Mouse (Mus musculus) ES-E14 (cell line): ENCODE measurements at regions not wholly inside any gene's neighbourhood (a gene's known extent, or its start where the extent isn't known, plus 50 kb on each side); places are given as distances from the start of the nearest gene placed in this dataset.

Experiments used
- DNase-seq: peaks from one replicate; pipeline ENCODE4 v3.0.0-alpha.2; 2013; ENCODE audit warnings: low read depth, low spot score
- H3K27ac ChIP-seq: 2 replicates; pipeline ENCODE4 v1.5.1; 2012; ENCODE audit warnings: low read depth, mild to moderate bottlenecking, low read length, moderate library complexity, mixed read lengths; ENCODE audit not compliant: poor library complexity, insufficient read depth, severe bottlenecking
- H3K36me3 ChIP-seq: 2 replicates; pipeline ENCODE4 v1.6.1; 2012; ENCODE audit warnings: mild to moderate bottlenecking, low read length, moderate library complexity, mixed read lengths; ENCODE audit not compliant: control insufficient read depth, poor library complexity, insufficient read depth, severe bottlenecking
- H3K4me1 ChIP-seq, 2 experiments: fragments of 150-350 bp in 1 of 2; sonication (generic) in 1 of 2; 2 replicates each; pipeline ENCODE4 v1.6.1; 2012; ENCODE audit warnings: low read length in 2 of 2, mild to moderate bottlenecking in 1 of 2, mixed read lengths in 1 of 2; ENCODE audit not compliant: control insufficient read depth in 2 of 2, insufficient read depth in 2 of 2, poor library complexity in 1 of 2
- H3K4me3 ChIP-seq, 2 experiments: fragments of 150-350 bp in 1 of 2; sonication (generic) in 1 of 2; 2 replicates each; pipeline ENCODE4 v1.5.1; 2012; ENCODE audit warnings: low read length in 2 of 2, low read depth in 1 of 2, mild to moderate bottlenecking in 1 of 2, mixed read lengths in 1 of 2; ENCODE audit not compliant: insufficient read depth in 1 of 2, poor library complexity in 1 of 2, severe bottlenecking in 1 of 2
- H3K9ac ChIP-seq: 2 replicates; pipeline ENCODE4 v1.6.1; 2012; ENCODE audit warnings: low read depth, mild to moderate bottlenecking, low read length, mixed read lengths; ENCODE audit not compliant: poor library complexity, insufficient read depth, severe bottlenecking
- H3K9me3 ChIP-seq: fragments of 150-350 bp; sonication (generic); 2 replicates; pipeline ENCODE4 v1.6.1; 2012; ENCODE audit warnings: low read depth, mild to moderate bottlenecking, low read length; ENCODE audit not compliant: control insufficient read depth, insufficient read depth
- CHD2 ChIP-seq: IDR thresholded peaks from 2 replicates; pipeline ENCODE4 v1.6.1; 2014; ENCODE audit warnings: mild to moderate bottlenecking, low read depth, low read length, inconsistent platforms
- HCFC1 ChIP-seq: IDR thresholded peaks from 2 replicates; pipeline ENCODE4 v1.6.1; 2012; ENCODE audit warnings: low read length, inconsistent platforms, borderline replicate concordance; ENCODE audit not compliant: insufficient read depth
- MAFK ChIP-seq: IDR thresholded peaks from 2 replicates; pipeline ENCODE4 v1.6.1; 2014; ENCODE audit warnings: mild to moderate bottlenecking, low read depth, low read length, inconsistent platforms; ENCODE audit not compliant: insufficient read depth
- ZC3H11A ChIP-seq: IDR thresholded peaks from 2 replicates; pipeline ENCODE4 v1.6.1; 2012; ENCODE audit warnings: low read depth, mild to moderate bottlenecking, inconsistent platforms, low read length, borderline replicate concordance
- ZNF384 ChIP-seq: IDR thresholded peaks from 2 replicates; pipeline ENCODE4 v1.6.1; 2012; ENCODE audit warnings: low read depth, low read length, inconsistent platforms
- in situ Hi-C, 2 experiments: fragments of 600-800 bp; cut with MboI; formaldehyde crosslinking; loops; one replicate each; pipeline ENCODE4 v1.15.1; 2025; ENCODE audit warnings: low sequenced_read_pairs in 2 of 2, inconsistent platforms in 1 of 2; ENCODE audit not compliant: unreplicated experiment in 2 of 2

DNA sequence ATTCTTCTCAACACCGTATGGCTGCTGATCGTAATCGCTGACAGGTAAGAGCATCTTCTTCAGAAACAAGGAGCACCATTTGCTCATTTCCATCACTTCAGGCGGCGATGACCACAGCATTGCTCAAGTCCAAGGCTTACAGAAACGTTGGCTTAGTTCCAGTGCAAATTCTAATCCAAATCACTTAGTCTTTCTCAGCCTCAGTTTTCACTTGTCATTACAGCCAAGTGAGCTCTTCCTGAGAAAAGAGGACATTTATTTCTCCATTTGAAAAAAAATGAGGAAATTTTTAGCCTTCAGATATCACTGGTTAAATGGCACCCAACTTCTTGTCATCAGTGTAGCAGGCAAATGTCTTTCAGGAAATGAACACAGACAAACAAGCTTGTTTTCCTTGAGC, 246.8 kb upstream of the Tars start:
- no peak overlapping the region for H3K27ac ChIP-seq
- no peaks in the 10 kb centered on the region for H3K9me3 ChIP-seq
- H3K4me3 ChIP-seq, result no peak overlapping the region
- H3K9ac ChIP-seq, result no peak overlapping the region
- H3K4me1 ChIP-seq, result no peaks in the 10 kb centered on the region
- no peak for TF ChIP-seq CHD2
- TF ChIP-seq ZNF384, result no peak
- no peak for TF ChIP-seq MAFK
- no peak for TF ChIP-seq HCFC1
- TF ChIP-seq ZC3H11A, result no peak
- no peaks in the 10 kb centered on the region for H3K36me3 ChIP-seq
- in situ Hi-C loops, result no loop called here
- no peak for DNase-seq

DNA sequence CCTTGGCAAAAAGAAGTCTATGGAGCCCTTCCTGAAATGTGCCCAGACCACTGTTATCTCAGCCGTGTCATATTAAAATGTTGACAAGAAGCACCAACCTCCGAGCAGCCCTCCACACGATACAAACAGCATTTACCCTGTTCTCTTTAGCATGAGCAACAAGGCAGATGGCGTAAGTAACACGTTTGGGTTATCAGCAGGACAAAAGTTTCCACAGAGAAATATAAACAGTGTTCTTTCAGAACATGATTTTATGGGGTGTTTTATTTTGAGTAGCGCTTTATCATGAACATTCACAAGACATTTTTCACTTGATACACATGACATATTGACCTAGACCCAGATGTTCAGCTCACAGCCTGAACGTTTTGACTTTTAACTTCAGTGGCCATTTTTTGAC, 245.3 kb upstream of the Tars start:
- H3K4me1 ChIP-seq, result no peaks in the 10 kb centered on the region
- H3K9me3 ChIP-seq, result no peaks in the 10 kb centered on the region
- in situ Hi-C loops, result no loop called here
- H3K36me3 ChIP-seq, result no peaks in the 10 kb centered on the region
- H3K9ac ChIP-seq, result no peak overlapping the region
- H3K27ac ChIP-seq, result no peak overlapping the region
- no peak overlapping the region for H3K4me3 ChIP-seq
- no peak for DNase-seq
- TF ChIP-seq CHD2, result no peak
- TF ChIP-seq HCFC1, result no peak
- no peak for TF ChIP-seq MAFK
- no peak for TF ChIP-seq ZNF384
- no peak for TF ChIP-seq ZC3H11A

DNA sequence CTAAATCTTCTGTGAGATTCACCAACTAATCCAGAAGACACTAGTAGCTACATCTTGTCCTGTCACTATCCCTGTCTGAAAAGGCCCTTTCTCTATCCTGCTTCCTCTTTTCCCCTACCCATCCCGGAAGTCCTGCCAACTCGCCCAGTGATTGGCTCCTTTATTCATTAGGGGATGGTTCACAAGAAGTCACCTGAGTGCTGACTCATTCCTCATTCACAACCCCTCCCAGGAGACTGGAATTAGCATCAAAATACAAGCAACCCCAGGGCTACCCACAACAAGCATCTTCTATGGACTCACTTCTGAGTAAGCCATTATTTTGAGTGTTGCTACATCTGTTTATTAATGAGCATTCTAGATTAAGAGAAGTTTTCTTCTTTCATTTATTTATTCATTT, 231.2 kb upstream of the Tars start:
- no peak overlapping the region for H3K9ac ChIP-seq
- in situ Hi-C loops, result no loop called here
- no peaks in the 10 kb centered on the region for H3K9me3 ChIP-seq

DNA sequence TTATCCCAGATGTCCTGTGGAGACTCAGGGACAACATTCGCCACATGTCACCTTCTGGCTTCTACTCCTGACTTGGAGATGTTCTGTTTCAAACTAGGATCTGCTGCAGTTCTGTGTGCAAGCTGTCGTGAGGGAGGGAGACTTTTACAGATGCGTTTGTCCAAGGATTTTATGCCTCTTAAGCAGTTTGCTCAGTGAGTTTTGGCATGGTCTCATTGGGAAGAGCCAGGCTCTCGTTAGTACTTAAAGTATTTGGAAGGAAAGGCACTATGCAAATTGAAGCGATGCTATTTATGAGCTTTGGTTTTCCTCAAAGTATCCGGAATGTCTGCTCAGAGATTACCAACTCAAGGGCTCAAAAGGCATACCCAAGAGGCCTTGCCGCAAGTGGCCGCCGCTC, 227.0 kb upstream of the Tars start:
- H3K27ac ChIP-seq, result no peak overlapping the region
- no peaks in the 10 kb centered on the region for H3K9me3 ChIP-seq
- H3K4me1 ChIP-seq, result peaks cover 1 to 2% of the 10 kb centered on the region in 2 experiments; a peak in 1 of 4 replicates
- in situ Hi-C loops, result no loop called here
- no peak overlapping the region for H3K9ac ChIP-seq
- no peaks in the 10 kb centered on the region for H3K36me3 ChIP-seq
- H3K4me3 ChIP-seq, result no peak overlapping the region
- TF ChIP-seq ZC3H11A, result no peak
- no peak for TF ChIP-seq ZNF384
- TF ChIP-seq HCFC1, result no peak
- TF ChIP-seq MAFK, result no peak
- no peak for DNase-seq

More for the DNA sequence above, 231.2 kb upstream of the Tars start:
- Histone ChIP-seq H3K27ac (peak overlapping the region; percentile 79; the same call in 1 of the 2 replicates), H3K4me3 (peak overlapping the region in 1 of 2 experiments; percentile 59; a peak in 2 of 4 replicates), H3K4me1 (peaks cover 3 to 4% of the 10 kb centered on the region in 2 experiments; a peak in 2 of 4 replicates), H3K36me3 (no peaks in the 10 kb centered on the region)
- no peak for TF ChIP-seq ZC3H11A
- TF ChIP-seq MAFK, result peak; percentile 87
- DNase-seq, result peak; percentile 26

DNA sequence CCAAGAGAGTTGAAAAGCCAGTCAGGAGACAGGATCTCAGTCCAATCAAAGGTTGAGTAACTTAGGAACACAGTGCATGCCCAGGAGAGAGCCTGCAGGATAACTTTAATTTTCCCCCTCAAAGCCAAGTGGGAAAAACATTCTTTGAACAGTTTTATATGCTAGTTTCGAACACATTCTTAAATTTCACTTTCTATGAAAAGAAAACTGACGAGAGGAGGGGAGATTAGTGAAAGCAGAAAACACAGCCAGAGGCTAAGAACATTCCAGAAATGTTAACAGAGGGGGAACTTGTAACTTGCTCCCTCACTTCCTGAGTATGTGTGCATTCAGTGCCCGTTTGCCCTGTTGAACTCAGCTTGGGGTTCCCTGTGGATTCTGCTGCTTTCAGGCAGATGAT, 213.0 kb upstream of the Tars start:
- H3K9me3 ChIP-seq, result no peaks in the 10 kb centered on the region
- no peaks in the 10 kb centered on the region for H3K36me3 ChIP-seq
- TF ChIP-seq HCFC1 (no peak), CHD2 (no peak), ZNF384 (no peak), MAFK (no peak), ZC3H11A (no peak)
- in situ Hi-C loops, result no loop called here
- H3K4me1 ChIP-seq, result no peaks in the 10 kb centered on the region
- no peak for DNase-seq
- H3K4me3 ChIP-seq, result no peak overlapping the region
- no peak overlapping the region for H3K27ac ChIP-seq
- no peak overlapping the region for H3K9ac ChIP-seq
